Mouse (Mus musculus) midbrain, postnatal 0 days (tissue): ENCODE results near the gene Majin. TPM values are rescaled to one million over a fixed set of nuclear protein-coding genes. Genes with fewer than 3 reads are reported as not detected.

ENCODE experiments used
- ATAC-seq: fragments of 200-750 bp; cut with Nextera tagmentation; 2 replicates; pipeline ENCODE4 v1.8.0; 2017; ENCODE audit warnings: moderate number of reproducible peaks, mild to moderate bottlenecking, moderate TSS enrichment, moderate library complexity; ENCODE audit not compliant: low FRiP score
- DNase-seq: peaks from one replicate; pipeline ENCODE4 v3.0.0-alpha.2; 2015; ENCODE audit warnings: low spot score
- H3K27ac ChIP-seq: fragments of 300-500 bp; sonication (generic); 2 replicates; pipeline ENCODE4 v1.5.1; 2014; ENCODE audit warnings: low read depth, mild to moderate bottlenecking, low read length, mixed read lengths
- H3K27me3 ChIP-seq: fragments of 300-500 bp; sonication (generic); 2 replicates; pipeline ENCODE4 v1.6.1; 2014; ENCODE audit warnings: low read length, control low read depth, mixed read lengths; ENCODE audit not compliant: insufficient read depth
- H3K36me3 ChIP-seq: fragments of 300-500 bp; sonication (generic); 2 replicates; pipeline ENCODE4 v1.6.1; 2014; ENCODE audit warnings: low read length, control low read depth, mixed read lengths; ENCODE audit not compliant: insufficient read depth
- H3K4me1 ChIP-seq: fragments of 300-500 bp; sonication (generic); 2 replicates; pipeline ENCODE4 v1.6.1; 2014; ENCODE audit warnings: mild to moderate bottlenecking, control low read depth, antibody characterized with exemption, low read length, mixed read lengths; ENCODE audit not compliant: insufficient read depth
- H3K4me2 ChIP-seq: fragments of 300-500 bp; sonication (generic); 2 replicates; pipeline ENCODE4 v1.6.1; 2014; ENCODE audit warnings: low read depth, mild to moderate bottlenecking, low read length, mixed read lengths; ENCODE audit not compliant: poor library complexity, severe bottlenecking
- H3K4me3 ChIP-seq: fragments of 300-500 bp; sonication (generic); 2 replicates; pipeline ENCODE4 v1.5.1; 2014; ENCODE audit warnings: low read depth, mild to moderate bottlenecking, low read length, moderate library complexity
- H3K9ac ChIP-seq: fragments of 300-500 bp; sonication (generic); replicated peaks from 2 replicates; pipeline ENCODE4 v1.6.1; 2014; ENCODE audit warnings: mild to moderate bottlenecking, low read length, moderate library complexity, mixed read lengths; ENCODE audit not compliant: poor library complexity, severe bottlenecking
- H3K9me3 ChIP-seq: fragments of 300-500 bp; sonication (generic); 2 replicates; pipeline ENCODE4 v1.6.1; 2016; ENCODE audit warnings: low read length, control low read depth
- CTCF ChIP-seq: IDR thresholded peaks from 2 replicates; pipeline ENCODE4 v1.5.1; 2016; ENCODE audit warnings: antibody characterized with exemption, mild to moderate bottlenecking
- WGBS: fragments of 180-500 bp; shearing (Covaris S2); extraction: QIAGEN DNeasy Blood & Tissue Kit; methylation state at CpG from one replicate; pipeline ENCODE4 v1.1.7; 2014; 5-methylcytosine and 5-hydroxymethylcytosine counted together
- polyA plus RNA-seq: library from polyadenylated mRNA; unstranded; fragments of >200 nt; fragmentation: Nextera tagmentation; extraction: Ambion mirVana; gene quantifications from 2 replicates; pipeline ENCODE4 v1.2.1, GENCODE M21; 2015
- total RNA-seq: library from RNA; depleted of rRNA; stranded (reverse); fragments of >200 nt; gene quantifications from 2 replicates; pipeline ENCODE4 v1.2.3, GENCODE M21; 2014

The Majin gene
- total and polyA plus RNA-seq, 2 experiments from 2014 or later: 0.16 TPM; not detected in 1

- Histone ChIP-seq H3K9me3 (no peaks in the 10 kb centered on the region), H3K36me3 (peaks cover 72% of the 10 kb centered on the region)
Observed at GRCm38 (mm10) chr19:6230411-6230810, 46.2 kb downstream of the Majin start.

DNA sequence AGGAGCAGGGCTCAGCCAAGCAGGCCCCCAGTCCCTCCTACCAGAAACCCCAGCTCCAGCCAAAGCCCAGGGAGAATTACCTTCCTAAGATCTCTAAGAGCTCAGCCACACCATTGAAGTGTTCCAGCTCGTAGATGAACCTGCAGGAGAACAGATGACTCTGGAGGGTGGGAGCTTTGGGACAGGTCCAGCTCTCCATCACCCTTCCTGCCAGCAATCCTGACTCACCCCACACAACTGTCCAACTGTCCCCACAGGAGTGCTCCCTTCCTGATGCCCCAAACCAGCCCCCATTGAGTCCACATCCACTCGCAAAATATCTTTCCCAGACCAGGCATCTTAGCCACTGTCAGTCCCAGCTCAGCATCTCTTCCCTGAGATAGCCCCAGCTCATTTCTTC, 46.8 kb downstream of the Majin start:
- WGBS: 88% methylated on average over 2 of the region's 2 CpGs
- no peak for TF ChIP-seq CTCF
- Histone ChIP-seq H3K27ac (no peak overlapping the region), H3K4me1 (peaks cover 11% of the 10 kb centered on the region), H3K4me3 (no peak overlapping the region), H3K9me3 (no peaks in the 10 kb centered on the region), H3K27me3 (no peaks in the 10 kb centered on the region), H3K36me3 (peaks cover 72% of the 10 kb centered on the region), H3K4me2 (no peak overlapping the region), H3K9ac (no peak overlapping the region)
- no peak for DNase-seq
- ATAC-seq: no peak

More at GRCm38 (mm10) chr19:6230411-6230810, 46.2 kb downstream of the Majin start:
- H3K4me1 ChIP-seq: peaks cover 11% of the 10 kb centered on the region
- DNase-seq (no peak), ATAC-seq (no peak)
- H3K27me3 ChIP-seq: no peaks in the 10 kb centered on the region
- H3K9ac ChIP-seq: no peak overlapping the region
- H3K4me3 ChIP-seq: no peak overlapping the region
- no peak for TF ChIP-seq CTCF
- H3K27ac ChIP-seq: no peak overlapping the region
- WGBS: 89% methylated on average over 4 of the region's 4 CpGs
- no peak overlapping the region for H3K4me2 ChIP-seq

GRCm38 (mm10) chr19:6233647-6234046, 49.5 kb downstream of the Majin start:
- DNase-seq (no peak), ATAC-seq (no peak)
- H3K27me3 ChIP-seq: no peaks in the 10 kb centered on the region
- no peaks in the 10 kb centered on the region for H3K9me3 ChIP-seq
- H3K4me2 ChIP-seq: no peak overlapping the region
- H3K4me3 ChIP-seq: no peak overlapping the region
- peaks cover 49% of the 10 kb centered on the region for H3K36me3 ChIP-seq
- H3K9ac ChIP-seq: no peak overlapping the region
- no peak overlapping the region for H3K27ac ChIP-seq
- peaks cover 11% of the 10 kb centered on the region for H3K4me1 ChIP-seq
- no peak for TF ChIP-seq CTCF
- 84% methylated on average over 16 of the region's 16 CpGs for WGBS

DNA sequence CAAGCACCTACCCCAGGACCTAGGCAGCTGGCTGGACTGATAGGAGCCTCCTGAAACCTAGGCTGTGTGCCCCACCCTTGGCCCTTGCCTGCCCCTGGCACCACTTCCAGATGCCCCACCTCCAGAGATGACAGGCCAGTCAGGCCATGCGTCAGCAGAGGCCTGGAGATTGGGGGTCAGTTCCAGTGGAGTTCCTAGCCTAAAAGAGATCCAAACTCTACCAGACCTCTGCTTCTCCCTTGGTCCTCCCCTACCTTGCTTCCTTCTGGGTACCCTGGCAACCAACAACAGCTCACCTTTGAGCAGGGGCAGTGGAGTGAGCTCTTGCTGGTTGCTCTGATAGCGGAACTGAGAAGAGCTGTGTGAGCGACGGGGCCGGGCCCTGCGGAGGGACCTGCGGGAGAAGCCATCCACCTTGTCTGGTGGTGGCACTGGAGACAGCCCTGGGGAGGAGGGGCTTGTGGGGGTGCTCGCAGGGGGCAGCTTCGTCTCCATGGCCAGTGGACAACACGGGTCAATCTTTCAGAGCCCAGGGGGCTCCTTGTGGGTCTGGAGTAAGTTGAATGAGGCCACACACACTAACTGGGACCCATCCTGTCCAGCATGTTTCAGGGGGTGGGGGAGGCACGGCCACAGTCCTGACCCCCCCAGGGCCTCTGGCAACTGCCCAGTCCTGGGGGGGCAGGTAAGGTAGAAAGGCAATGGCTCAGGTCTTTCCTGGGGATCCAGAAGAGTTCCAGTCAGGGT, 50.3 kb downstream of the Majin start:
- Histone ChIP-seq H3K9ac (peak overlapping the region; percentile 94), H3K36me3 (peaks cover 40% of the 10 kb centered on the region), H3K4me2 (peak overlapping the region; percentile 89), H3K27ac (no peak overlapping the region), H3K9me3 (no peaks in the 10 kb centered on the region), H3K4me3 (peak overlapping the region; percentile 92), H3K27me3 (no peaks in the 10 kb centered on the region), H3K4me1 (peaks cover 11% of the 10 kb centered on the region)
- ATAC-seq: no peak
- TF ChIP-seq CTCF: no peak
- no peak for DNase-seq
- WGBS: 61% methylated on average over 11 of the region's 11 CpGs

DNA sequence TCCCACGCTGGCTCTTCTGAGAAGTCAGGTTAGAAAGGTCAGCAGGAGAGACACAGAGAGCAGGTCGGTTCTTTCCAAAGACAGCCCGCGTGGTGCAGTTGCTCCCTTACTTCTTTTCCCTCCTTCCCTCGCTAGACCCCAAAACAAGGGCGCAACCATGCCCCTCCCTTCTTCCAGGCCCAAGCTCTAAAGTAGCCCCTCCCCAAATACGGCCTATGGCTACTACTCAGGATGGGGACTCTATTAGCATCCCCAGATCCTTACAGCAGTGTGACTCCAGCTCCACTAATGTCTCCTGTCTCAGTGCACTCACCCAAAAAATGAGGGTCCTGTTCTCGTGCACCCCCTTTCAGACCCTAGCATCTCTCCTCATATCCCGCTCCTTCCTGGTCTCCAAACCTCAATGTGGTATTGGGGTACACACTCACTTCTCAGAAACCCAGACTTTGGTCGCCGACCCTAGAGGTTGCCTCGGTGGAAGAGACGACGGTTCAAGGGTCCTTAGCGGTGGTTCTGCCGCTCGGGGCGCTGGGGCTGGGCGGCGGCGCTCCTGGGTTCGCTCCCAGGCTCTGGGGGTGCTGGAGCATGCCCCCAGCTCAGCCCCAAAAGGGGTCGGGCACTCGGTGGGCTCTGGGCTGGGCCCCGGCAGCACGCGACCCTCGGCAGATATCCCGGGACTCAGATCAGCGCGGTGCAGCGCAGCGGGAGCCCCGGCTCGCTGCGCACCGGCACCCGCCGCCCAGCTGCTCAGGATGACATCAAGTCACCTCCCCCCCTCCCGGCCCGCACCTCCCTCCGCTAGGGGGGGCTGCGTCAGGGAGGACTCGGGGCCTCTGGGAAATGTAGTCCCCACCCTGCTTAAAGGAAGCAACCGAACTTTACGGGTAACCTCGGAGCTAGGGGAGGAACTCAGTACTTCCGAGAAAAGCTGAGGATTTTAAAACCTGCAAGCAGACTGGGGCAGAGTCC, 51.2 kb downstream of the Majin start, which contains the start of gene Ppp2r5b:
Gene Ppp2r5b, minus strand, starts transcription at position 789 of the 969 bp plus-strand sequence.
- peak within 1 kb of the TSS; percentile 89 for H3K27ac ChIP-seq
- ATAC-seq (peak; percentile 93), DNase-seq (peak; percentile 95)
- H3K4me3 ChIP-seq: peak within 1 kb of the TSS; percentile 92
- no peaks in the 10 kb centered on the region for H3K27me3 ChIP-seq
- H3K36me3 ChIP-seq: peaks cover 31% of the 10 kb centered on the region
- H3K4me2 ChIP-seq: peak within 1 kb of the TSS; percentile 89
- peak within 1 kb of the TSS; percentile 94 for H3K9ac ChIP-seq
- 2% methylated on average over 48 of the region's 48 CpGs for WGBS
- H3K4me1 ChIP-seq: peaks cover 11% of the 10 kb centered on the region
- TF ChIP-seq CTCF: peak; percentile 65
- H3K9me3 ChIP-seq: no peaks in the 10 kb centered on the region
